Mouse (Mus musculus) MEL (cell line): ENCODE measurements around the gene Ciao2a. TPM values are rescaled to one million over a fixed set of nuclear protein-coding genes. Genes with fewer than 3 reads are reported as not detected.

Source experiments
- DNase-seq: peaks from one replicate; pipeline ENCODE4 v3.0.0; 2011; ENCODE audit warnings: low read depth, low spot score
- H3K27ac ChIP-seq: 2 replicates; pipeline ENCODE4 v1.5.1; 2012; ENCODE audit warnings: low read depth, mild to moderate bottlenecking, control low read depth, low read length, moderate library complexity; ENCODE audit not compliant: control insufficient read depth
- H3K27me3 ChIP-seq, 2 experiments: fragments of 150-350 bp in 1 of 2; sonication (generic) in 1 of 2; 2 replicates each; pipeline ENCODE4 v1.6.1; 2012; ENCODE audit warnings: low read length in 2 of 2, mild to moderate bottlenecking in 2 of 2, improper control_type of control experiment in 1 of 2, moderate library complexity in 1 of 2; ENCODE audit not compliant: insufficient read depth in 2 of 2, control insufficient read depth in 1 of 2
- H3K36me3 ChIP-seq, 2 experiments: 2 replicates each; pipeline ENCODE4 v1.6.1; 2012 to 2014; ENCODE audit warnings: low read length in 2 of 2, improper control_type of control experiment in 1 of 2, inconsistent platforms in 1 of 2, mild to moderate bottlenecking in 1 of 2; ENCODE audit not compliant: insufficient read depth in 2 of 2, control insufficient read depth in 1 of 2
- H3K4me1 ChIP-seq, 2 experiments: fragments of 150-350 bp in 1 of 2; sonication (generic) in 1 of 2; 2 replicates each; pipeline ENCODE4 v1.6.1; 2012; ENCODE audit warnings: low read length in 2 of 2, improper control_type of control experiment in 1 of 2, mild to moderate bottlenecking in 1 of 2; ENCODE audit not compliant: insufficient read depth in 2 of 2, control insufficient read depth in 1 of 2
- H3K4me3 ChIP-seq, 2 experiments: fragments of 150-350 bp in 1 of 2; sonication (generic) in 1 of 2; 2 replicates each; pipeline ENCODE4 v1.5.1; 2012; ENCODE audit warnings: low read depth in 2 of 2, low read length in 2 of 2, mild to moderate bottlenecking in 2 of 2, moderate library complexity in 2 of 2, control low read depth in 1 of 2, improper control_type of control experiment in 1 of 2; ENCODE audit not compliant: control insufficient read depth in 1 of 2, insufficient read depth in 1 of 2
- H3K79me2 ChIP-seq: 2 replicates; pipeline ENCODE4 v1.6.1; 2012; ENCODE audit warnings: mild to moderate bottlenecking, low read length, moderate library complexity; ENCODE audit not compliant: control insufficient read depth, poor library complexity, insufficient read depth
- H3K9ac ChIP-seq: 2 replicates; pipeline ENCODE4 v1.6.1; 2012; ENCODE audit warnings: low read depth, mild to moderate bottlenecking, control low read depth, low read length, moderate library complexity; ENCODE audit not compliant: control insufficient read depth, poor library complexity, severe bottlenecking
- H3K9me3 ChIP-seq: fragments of 150-350 bp; sonication (generic); replicated peaks from 2 replicates; pipeline ENCODE4 v1.6.1; 2012; ENCODE audit warnings: mild to moderate bottlenecking, low read length, improper control_type of control experiment, moderate library complexity; ENCODE audit not compliant: insufficient read depth
- BHLHE40 ChIP-seq: IDR thresholded peaks from 2 replicates; pipeline ENCODE4 v1.6.1; 2012; ENCODE audit warnings: low read depth, mild to moderate bottlenecking, inconsistent platforms, low read length, improper control_type of control experiment, borderline replicate concordance
- CHD1 ChIP-seq: IDR thresholded peaks from 2 replicates; pipeline ENCODE4 v1.6.1; 2012; ENCODE audit warnings: low read depth, mild to moderate bottlenecking, inconsistent platforms, low read length, improper control_type of control experiment
- CHD2 ChIP-seq: IDR thresholded peaks from 2 replicates; pipeline ENCODE4 v1.6.1; 2011; ENCODE audit warnings: low read length, improper control_type of control experiment
- CTCF ChIP-seq, 3 experiments: IDR thresholded peaks in 2 of 3; conservative IDR thresholded peaks in 1 of 3; 2 replicates each; pipeline ENCODE4 v1.5.1; 2011 to 2012; ENCODE audit warnings: low read length in 3 of 3, low read depth in 2 of 3, mild to moderate bottlenecking in 2 of 3, improper control_type of control experiment in 1 of 3, inconsistent platforms in 1 of 3, mixed read lengths in 1 of 3, moderate library complexity in 1 of 3; ENCODE audit not compliant: control insufficient read depth in 1 of 3, insufficient read depth in 1 of 3, poor library complexity in 1 of 3, severe bottlenecking in 1 of 3
- E2F4 ChIP-seq: IDR thresholded peaks from 2 replicates; pipeline ENCODE4 v1.6.1; 2011; ENCODE audit warnings: low read depth, low read length, improper control_type of control experiment, borderline replicate concordance
- ELF1 ChIP-seq: IDR thresholded peaks from 2 replicates; pipeline ENCODE4 v1.6.1; 2014; ENCODE audit warnings: low read depth, mild to moderate bottlenecking, inconsistent platforms, low read length, improper control_type of control experiment, moderate library complexity
- EP300 ChIP-seq, 2 experiments: IDR thresholded peaks; 2 replicates each; pipeline ENCODE4 v1.6.1; 2011; ENCODE audit warnings: improper control_type of control experiment in 2 of 2, low read length in 2 of 2, low read depth in 1 of 2, mild to moderate bottlenecking in 1 of 2
- GABPA ChIP-seq: IDR thresholded peaks from 2 replicates; pipeline ENCODE4 v1.6.1; 2012; ENCODE audit warnings: low read depth, mild to moderate bottlenecking, inconsistent platforms, low read length, improper control_type of control experiment, moderate library complexity
- GATA1 ChIP-seq: IDR thresholded peaks from 2 replicates; pipeline ENCODE4 v1.6.1; 2011; ENCODE audit warnings: low read depth, low read length, improper control_type of control experiment
- HCFC1 ChIP-seq: IDR thresholded peaks from 2 replicates; pipeline ENCODE4 v1.6.1; 2012; ENCODE audit warnings: low read depth, mild to moderate bottlenecking, inconsistent platforms, low read length, improper control_type of control experiment, moderate library complexity
- JUND ChIP-seq: IDR thresholded peaks from 2 replicates; pipeline ENCODE4 v1.6.1; 2011; ENCODE audit warnings: low read depth, mild to moderate bottlenecking, improper control_type of control experiment, low read length
- KAT2A ChIP-seq: conservative IDR thresholded peaks from 2 replicates; pipeline ENCODE4 v1.6.1; 2012; ENCODE audit warnings: low read depth, low read length, improper control_type of control experiment, inconsistent platforms
- MAFK ChIP-seq: IDR thresholded peaks from 2 replicates; pipeline ENCODE4 v1.6.1; 2011; ENCODE audit warnings: low read depth, mild to moderate bottlenecking, low read length, improper control_type of control experiment, borderline replicate concordance
- MAX ChIP-seq: IDR thresholded peaks from 2 replicates; pipeline ENCODE4 v1.6.1; 2011; ENCODE audit warnings: low read length, improper control_type of control experiment
- MAZ ChIP-seq: IDR thresholded peaks from 2 replicates; pipeline ENCODE4 v1.6.1; 2012; ENCODE audit warnings: low read depth, mild to moderate bottlenecking, inconsistent platforms, low read length, improper control_type of control experiment
- MEF2A ChIP-seq: IDR thresholded peaks from 2 replicates; pipeline ENCODE4 v1.6.1; 2014; ENCODE audit warnings: low read depth, mild to moderate bottlenecking, inconsistent platforms, low read length, improper control_type of control experiment; ENCODE audit not compliant: poor library complexity, insufficient replicate concordance, severe bottlenecking; ENCODE audit errors: extremely low read depth
- MXI1 ChIP-seq: IDR thresholded peaks from 2 replicates; pipeline ENCODE4 v1.6.1; 2011; ENCODE audit warnings: mild to moderate bottlenecking, low read depth, low read length, improper control_type of control experiment
- MYB ChIP-seq: IDR thresholded peaks from 2 replicates; pipeline ENCODE4 v1.6.1; 2011; ENCODE audit warnings: mild to moderate bottlenecking, low read depth, low read length, improper control_type of control experiment
- MYC ChIP-seq: IDR thresholded peaks from 2 replicates; pipeline ENCODE4 v1.6.1; 2011; ENCODE audit warnings: low read depth, mild to moderate bottlenecking, low read length, improper control_type of control experiment, moderate library complexity
- NELFE ChIP-seq: IDR thresholded peaks from 2 replicates; pipeline ENCODE4 v1.6.1; 2011; ENCODE audit warnings: low read depth, low read length, improper control_type of control experiment
- NRF1 ChIP-seq: IDR thresholded peaks from 2 replicates; pipeline ENCODE4 v1.6.1; 2014; ENCODE audit warnings: low read depth, mild to moderate bottlenecking, inconsistent platforms, low read length, improper control_type of control experiment, moderate library complexity; ENCODE audit not compliant: poor library complexity, insufficient read depth, severe bottlenecking
- POLR2A ChIP-seq, 2 experiments: IDR thresholded peaks; 2 replicates each; pipeline ENCODE4 v1.6.1; 2011 to 2012; ENCODE audit warnings: low read length in 2 of 2, mild to moderate bottlenecking in 2 of 2, control low read depth in 1 of 2, improper control_type of control experiment in 1 of 2, low read depth in 1 of 2, moderate library complexity in 1 of 2; ENCODE audit not compliant: control insufficient read depth in 1 of 2, insufficient read depth in 1 of 2, poor library complexity in 1 of 2
- POLR2AphosphoS2 ChIP-seq: IDR thresholded peaks from 2 replicates; pipeline ENCODE4 v1.6.1; 2011; ENCODE audit warnings: low read length, improper control_type of control experiment
- POLR2AphosphoS5 ChIP-seq: IDR thresholded peaks from 2 replicates; pipeline ENCODE4 v1.6.1; 2012; ENCODE audit warnings: low read depth, borderline replicate concordance, mild to moderate bottlenecking, inconsistent platforms, low read length, moderate library complexity, mixed read lengths
- RCOR1 ChIP-seq: IDR thresholded peaks from 2 replicates; pipeline ENCODE4 v1.6.1; 2012; ENCODE audit warnings: low read depth, mild to moderate bottlenecking, inconsistent platforms, low read length, improper control_type of control experiment
- SIN3A ChIP-seq: IDR thresholded peaks from 2 replicates; pipeline ENCODE4 v1.6.1; 2012; ENCODE audit warnings: low read length, improper control_type of control experiment, inconsistent platforms
- SMC3 ChIP-seq: IDR thresholded peaks from 2 replicates; pipeline ENCODE4 v1.6.1; 2011; ENCODE audit warnings: low read depth, low read length, improper control_type of control experiment
- TBP ChIP-seq: IDR thresholded peaks from 2 replicates; pipeline ENCODE4 v1.8.0; 2011; ENCODE audit warnings: low read depth, low read length, improper control_type of control experiment
- UBTF ChIP-seq: IDR thresholded peaks from 2 replicates; pipeline ENCODE4 v1.6.1; 2012; ENCODE audit warnings: low read depth, mild to moderate bottlenecking, inconsistent platforms, low read length, improper control_type of control experiment, moderate library complexity, borderline replicate concordance; ENCODE audit not compliant: insufficient read depth
- USF1 ChIP-seq: IDR thresholded peaks from 2 replicates; pipeline ENCODE4 v1.6.1; 2014; ENCODE audit warnings: low read depth, mild to moderate bottlenecking, inconsistent platforms, low read length, improper control_type of control experiment, moderate library complexity
- USF2 ChIP-seq, 2 experiments: IDR thresholded peaks; 2 replicates each; pipeline ENCODE4 v1.6.1; 2011 to 2012; ENCODE audit warnings: improper control_type of control experiment in 2 of 2, low read length in 2 of 2, borderline replicate concordance in 1 of 2, inconsistent platforms in 1 of 2, low read depth in 1 of 2, mild to moderate bottlenecking in 1 of 2; ENCODE audit not compliant: insufficient read depth in 1 of 2
- ZC3H11A ChIP-seq: IDR thresholded peaks from 2 replicates; pipeline ENCODE4 v1.6.1; 2012; ENCODE audit warnings: low read depth, mild to moderate bottlenecking, inconsistent platforms, low read length, improper control_type of control experiment
- ZKSCAN1 ChIP-seq: IDR thresholded peaks from 2 replicates; pipeline ENCODE4 v1.6.1; 2012; ENCODE audit warnings: low read depth, mild to moderate bottlenecking, inconsistent platforms, low read length, improper control_type of control experiment, moderate library complexity
- ZMIZ1 ChIP-seq: IDR thresholded peaks from 2 replicates; pipeline ENCODE4 v1.6.1; 2012; ENCODE audit warnings: low read depth, mild to moderate bottlenecking, inconsistent platforms, low read length, improper control_type of control experiment, moderate library complexity
- ZNF384 ChIP-seq: IDR thresholded peaks from 2 replicates; pipeline ENCODE4 v1.6.1; 2012; ENCODE audit warnings: low read depth, mild to moderate bottlenecking, inconsistent platforms, low read length, improper control_type of control experiment
- polyA plus RNA-seq, 2 experiments: library from polyadenylated mRNA; stranded (reverse) in 1 of 2; unstranded in 1 of 2; fragments of >175 nt in 1 of 2; fragments of >200 nt in 1 of 2; gene quantifications; 2 replicates each; pipeline versions ENCODE4 v1.2.1 to v1.2.4; 2012; ENCODE audit warnings: low replicate concordance in 2 of 2, low read depth in 1 of 2; ENCODE audit not compliant: insufficient read length in 2 of 2, insufficient read depth in 1 of 2, missing spikeins in 1 of 2
- total RNA-seq: library from RNA; depleted of rRNA; stranded (reverse); fragments of 300-350 nt; gene quantifications from 2 replicates; pipeline ENCODE4 v1.2.3, GENCODE M21; 2012

Gene Ciao2a
- total and polyA plus RNA-seq, 3 experiments = 88.1 to 121 TPM; not detected in 1

GRCm38 (mm10) chr9:66124681-66125542, 1.5 kb upstream of the Ciao2a start:
- Histone ChIP-seq H3K9me3 (no peaks in the 10 kb centered on the region), H3K27ac (peak overlapping the region; percentile 91), H3K36me3 (peaks cover 0 to 41% of the 10 kb centered on the region in 2 experiments; a peak in 2 of 4 replicates), H3K27me3 (no peaks in the 10 kb centered on the region), H3K4me3 (peak overlapping the region; percentile 77 to 95), H3K4me1 (peaks cover 12 to 34% of the 10 kb centered on the region in 2 experiments), H3K79me2 (peaks cover 44% of the 10 kb centered on the region), H3K9ac (peak overlapping the region; percentile 93)
- peak; percentile 99 for DNase-seq
- peak; percentile 90 for TF ChIP-seq SIN3A
- TF ChIP-seq NELFE = peak; percentile 77
- TF ChIP-seq USF1 = no peak
- TF ChIP-seq KAT2A = peak; percentile 69
- TF ChIP-seq HCFC1 = peak; percentile 95
- TF ChIP-seq CHD1 = peak; percentile 59; the same call in 1 of the 2 replicates
- peak; percentile 86 for TF ChIP-seq ELF1
- TF ChIP-seq POLR2AphosphoS2 = peak; percentile 81
- TF ChIP-seq E2F4 = no peak
- TF ChIP-seq MEF2A = no peak
- TF ChIP-seq CTCF (IDR thresholded peaks at IDR 0.05 in 2 of 3, conservative IDR thresholded peaks at IDR 0.05 in 1 of 3; ENCODE audit: control insufficient read depth in 1 of 3, insufficient read depth in 1 of 3, low read depth in 2 of 3, low read length in 3 of 3, poor library complexity in 1 of 3, severe bottlenecking in 1 of 3) = no peak
- no peak for TF ChIP-seq GATA1
- TF ChIP-seq ZKSCAN1 = no peak
- TF ChIP-seq BHLHE40 = peak; percentile 23; the same call in 1 of the 2 replicates
- no peak for TF ChIP-seq USF2 (IDR thresholded peaks at IDR 0.05; ENCODE audit: borderline replicate concordance in 1 of 2, insufficient read depth in 1 of 2, low read depth in 1 of 2, low read length in 2 of 2)
- TF ChIP-seq NRF1 = peak; percentile 58
- peak; percentile 29; the same call in 1 of the 2 replicates for TF ChIP-seq UBTF
- peak; percentile 65 for TF ChIP-seq MYC
- TF ChIP-seq TBP = peak; percentile 84
- TF ChIP-seq POLR2A (IDR thresholded peaks at IDR 0.05; ENCODE audit: control insufficient read depth in 1 of 2, insufficient read depth in 1 of 2, low read depth in 1 of 2, low read length in 2 of 2, poor library complexity in 1 of 2) = peak; percentile 82 to 86
- no peak for TF ChIP-seq SMC3
- peak in 1 of 2 experiments; percentile 61; a peak in 3 of 4 replicates for TF ChIP-seq EP300 (IDR thresholded peaks at IDR 0.05; ENCODE audit: low read depth in 1 of 2, low read length in 2 of 2)
- peak; percentile 77 for TF ChIP-seq MYB
- TF ChIP-seq RCOR1 = no peak
- TF ChIP-seq ZMIZ1 = peak; percentile 83
- TF ChIP-seq MAX = peak; percentile 65; the same call in 1 of the 2 replicates
- no peak for TF ChIP-seq POLR2AphosphoS5
- no peak for TF ChIP-seq ZC3H11A
- no peak for TF ChIP-seq GABPA
- no peak for TF ChIP-seq JUND
- peak; percentile 91; the same call in 1 of the 2 replicates for TF ChIP-seq MAZ
- no peak for TF ChIP-seq CHD2
- TF ChIP-seq MAFK = no peak
- peak; percentile 84; the same call in 1 of the 2 replicates for TF ChIP-seq MXI1
- peak; percentile 38; the same call in 1 of the 2 replicates for TF ChIP-seq ZNF384
